Mouse (Mus musculus) cortical plate, adult 2 months (tissue): ENCODE measurements around the gene Ganab.

Experiments used
- CTCF ChIP-seq: fragments of 200-500 bp; IDR thresholded peaks from 2 replicates; pipeline ENCODE4 v1.5.1; 2011; ENCODE audit warnings: mild to moderate bottlenecking, control low read depth, low read length; ENCODE audit not compliant: insufficient read depth; ENCODE audit errors: extremely low read depth
- POLR2A ChIP-seq: fragments of 200-500 bp; IDR thresholded peaks from 2 replicates; pipeline ENCODE4 v1.6.1; 2011; ENCODE audit warnings: mild to moderate bottlenecking, low read length, control low read depth; ENCODE audit not compliant: insufficient read depth; ENCODE audit errors: extremely low read depth

GRCm38 (mm10) chr19:8883616-8884015, 14.3 kb upstream of the Ganab start, which contains the start of the genes Lbhd1 and Gm49403:
- TF ChIP-seq CTCF (no peak), POLR2A (no peak)
